Mouse (Mus musculus) heart, embryonic 14.5 days (tissue): ENCODE data around the gene Ccdc167. TPM values are rescaled to one million over a fixed set of nuclear protein-coding genes. Genes with fewer than 3 reads are reported as not detected.

Experiments used
- ATAC-seq: fragments of 200-750 bp; cut with Nextera tagmentation; 2 replicates; pipeline ENCODE4 v1.8.0; 2017; ENCODE audit warnings: low read depth, moderate TSS enrichment; ENCODE audit not compliant: insufficient number of reproducible peaks, insufficient read depth, low FRiP score
- H3K27ac ChIP-seq, 2 experiments: fragments of 200-500 bp in 1 of 2; fragments of 300-500 bp in 1 of 2; sonication (generic) in 1 of 2; replicated peaks in 1 of 2; 2 replicates each; pipeline ENCODE4 v1.5.1; 2012 to 2014; ENCODE audit warnings: low read depth in 2 of 2, low read length in 2 of 2, control low read depth in 1 of 2, mild to moderate bottlenecking in 1 of 2, mixed read lengths in 1 of 2; ENCODE audit not compliant: control insufficient read depth in 1 of 2, insufficient read depth in 1 of 2
- H3K27me3 ChIP-seq: fragments of 300-500 bp; sonication (generic); 2 replicates; pipeline ENCODE4 v1.6.1; 2014; ENCODE audit warnings: mild to moderate bottlenecking, low read length, control low read depth; ENCODE audit not compliant: control insufficient read depth, insufficient read depth
- H3K36me3 ChIP-seq: fragments of 300-500 bp; sonication (generic); 2 replicates; pipeline ENCODE4 v1.6.1; 2014; ENCODE audit warnings: mild to moderate bottlenecking, control low read depth, low read length, mixed read lengths; ENCODE audit not compliant: control insufficient read depth, insufficient read depth
- H3K4me1 ChIP-seq, 2 experiments: fragments of 200-500 bp in 1 of 2; fragments of 300-500 bp in 1 of 2; sonication (generic) in 1 of 2; 2 replicates each; pipeline ENCODE4 v1.6.1; 2012 to 2014; ENCODE audit warnings: low read length in 2 of 2, control low read depth in 1 of 2, mixed read lengths in 1 of 2; ENCODE audit not compliant: control insufficient read depth in 2 of 2, insufficient read depth in 2 of 2
- H3K4me2 ChIP-seq: fragments of 300-500 bp; sonication (generic); 2 replicates; pipeline ENCODE4 v1.6.1; 2014; ENCODE audit warnings: mild to moderate bottlenecking, low read length
- H3K4me3 ChIP-seq, 2 experiments: fragments of 200-500 bp in 1 of 2; fragments of 300-500 bp in 1 of 2; sonication (generic) in 1 of 2; 2 replicates each; pipeline ENCODE4 v1.5.1; 2012 to 2014; ENCODE audit warnings: low read length in 2 of 2, mild to moderate bottlenecking in 2 of 2, control low read depth in 1 of 2, low read depth in 1 of 2, moderate library complexity in 1 of 2; ENCODE audit not compliant: control insufficient read depth in 1 of 2, insufficient read depth in 1 of 2
- H3K9ac ChIP-seq: fragments of 300-500 bp; sonication (generic); 2 replicates; pipeline ENCODE4 v1.6.1; 2014; ENCODE audit warnings: mild to moderate bottlenecking, low read length
- H3K9me3 ChIP-seq: fragments of 300-500 bp; sonication (generic); 2 replicates; pipeline ENCODE4 v1.6.1; 2016; ENCODE audit warnings: low read length, control low read depth; ENCODE audit not compliant: control insufficient read depth
- WGBS: fragments of 180-500 bp; shearing (Covaris S2); extraction: QIAGEN DNeasy Blood & Tissue Kit; methylation state at CpG from one replicate; pipeline ENCODE4 v1.1.7; 2014; 5-methylcytosine and 5-hydroxymethylcytosine counted together
- polyA plus RNA-seq: library from polyadenylated mRNA; unstranded; fragments of >200 nt; fragmentation: Nextera tagmentation; extraction: Ambion mirVana; gene quantifications from 2 replicates; pipeline ENCODE4 v1.2.1, GENCODE M21; 2014

The Ccdc167 gene
- polyA plus RNA-seq, 1 experiment from 2014 or later = 19.5 TPM

GRCm38 (mm10) chr17:29669030-29669429, 47.8 kb downstream of the Ccdc167 start:
- Histone ChIP-seq H3K4me1 (no peaks in the 10 kb centered on the region), H3K36me3 (peaks cover 57% of the 10 kb centered on the region), H3K9me3 (no peaks in the 10 kb centered on the region), H3K4me3 (no peak overlapping the region), H3K9ac (no peak overlapping the region), H3K27me3 (no peaks in the 10 kb centered on the region), H3K4me2 (no peak overlapping the region), H3K27ac (no peak overlapping the region)
- WGBS = 86% methylated on average over 4 of the region's 4 CpGs
- no peak for ATAC-seq

GRCm38 (mm10) chr17:29668051-29668986, 48.5 kb downstream of the Ccdc167 start:
- Histone ChIP-seq H3K27ac (no peak overlapping the region), H3K9me3 (no peaks in the 10 kb centered on the region), H3K27me3 (no peaks in the 10 kb centered on the region), H3K36me3 (peaks cover 57% of the 10 kb centered on the region), H3K4me3 (no peak overlapping the region), H3K4me2 (no peak overlapping the region), H3K9ac (no peak overlapping the region), H3K4me1 (no peaks in the 10 kb centered on the region)
- 74% methylated on average over 10 of the region's 10 CpGs for WGBS
- no peak for ATAC-seq

- no peak overlapping the region for H3K4me3 ChIP-seq
- H3K9ac ChIP-seq = no peak overlapping the region
- H3K9me3 ChIP-seq = no peaks in the 10 kb centered on the region
- H3K36me3 ChIP-seq = peaks cover 40% of the 10 kb centered on the region
- H3K4me2 ChIP-seq = no peak overlapping the region
- no peaks in the 10 kb centered on the region for H3K27me3 ChIP-seq
- 92% methylated on average over 6 of the region's 6 CpGs for WGBS
- ATAC-seq = no peak
- no peak overlapping the region for H3K27ac ChIP-seq
- H3K4me1 ChIP-seq = peaks cover 2 to 9% of the 10 kb centered on the region in 2 experiments
Observed at GRCm38 (mm10) chr17:29662145-29662544, 54.7 kb downstream of the Ccdc167 start.

GRCm38 (mm10) chr17:29660762-29661391, 56.0 kb downstream of the Ccdc167 start:
- Histone ChIP-seq H3K4me1 (peaks cover 2 to 9% of the 10 kb centered on the region in 2 experiments), H3K9ac (peak overlapping the region; percentile 97), H3K27ac (peak overlapping the region; percentile 95 to 96), H3K27me3 (no peaks in the 10 kb centered on the region), H3K4me3 (peak overlapping the region; percentile 95), H3K9me3 (no peaks in the 10 kb centered on the region), H3K36me3 (peaks cover 29% of the 10 kb centered on the region), H3K4me2 (peak overlapping the region; percentile 74)
- peak; percentile 40 for ATAC-seq
- WGBS = under 1% methylated on average over 41 of the region's 41 CpGs

GRCm38 (mm10) chr17:29660076-29660761, 56.6 kb downstream of the Ccdc167 start, which contains the start of gene Cmtr1:
Gene Cmtr1 (plus strand): TSS chr17:29660595.
- peaks cover 23% of the 10 kb centered on the region for H3K36me3 ChIP-seq
- H3K27ac ChIP-seq = peak within 1 kb of the TSS; percentile 95 to 96
- H3K4me2 ChIP-seq = peak within 1 kb of the TSS; percentile 74
- H3K4me1 ChIP-seq = peaks cover 2 to 9% of the 10 kb centered on the region in 2 experiments
- peak within 1 kb of the TSS; percentile 97 for H3K9ac ChIP-seq
- no peaks in the 10 kb centered on the region for H3K27me3 ChIP-seq
- H3K4me3 ChIP-seq = peak within 1 kb of the TSS; percentile 95
- peak; percentile 98 for ATAC-seq
- H3K9me3 ChIP-seq = no peaks in the 10 kb centered on the region
- 1% methylated on average over 41 of the region's 41 CpGs for WGBS

GRCm38 (mm10) chr17:29658249-29658648, 58.6 kb downstream of the Ccdc167 start:
- H3K27ac ChIP-seq = no peak overlapping the region
- H3K4me2 ChIP-seq = no peak overlapping the region
- no peak for ATAC-seq
- no peak overlapping the region for H3K9ac ChIP-seq
- H3K36me3 ChIP-seq = peaks cover 4% of the 10 kb centered on the region
- peaks cover 2 to 9% of the 10 kb centered on the region in 2 experiments for H3K4me1 ChIP-seq
- 23% methylated on average over 2 of the region's 2 CpGs for WGBS
- H3K4me3 ChIP-seq = no peak overlapping the region
- H3K9me3 ChIP-seq = no peaks in the 10 kb centered on the region
- H3K27me3 ChIP-seq = no peaks in the 10 kb centered on the region

GRCm38 (mm10) chr17:29642219-29642618, 74.6 kb downstream of the Ccdc167 start:
- H3K9ac ChIP-seq = no peak overlapping the region
- ATAC-seq = no peak
- peaks cover 14 to 18% of the 10 kb centered on the region in 2 experiments for H3K4me1 ChIP-seq
- no peak overlapping the region for H3K27ac ChIP-seq
- peaks cover 56% of the 10 kb centered on the region for H3K36me3 ChIP-seq
- no peak overlapping the region for H3K4me3 ChIP-seq
- 60% methylated on average over 3 of the region's 3 CpGs for WGBS
- no peaks in the 10 kb centered on the region for H3K27me3 ChIP-seq
- H3K9me3 ChIP-seq = no peaks in the 10 kb centered on the region
- no peak overlapping the region for H3K4me2 ChIP-seq
